Mouse (Mus musculus) splenic B cell, adult 2 months (primary cell): ENCODE measurements at regions not wholly inside any gene's neighbourhood (a gene's known extent, or its start where the extent isn't known, plus 50 kb on each side); places are given as distances from the start of the nearest gene placed in this dataset.

Experiments used
- DNase-seq: peaks from one replicate; pipeline ENCODE4 v3.0.0-alpha.2; 2011; ENCODE audit warnings: low read depth, low spot score
- H3K27me3 ChIP-seq: 2 replicates; pipeline ENCODE4 v1.6.1; 2012; ENCODE audit warnings: mild to moderate bottlenecking, low read length, moderate library complexity, mixed read lengths; ENCODE audit not compliant: control insufficient read depth, poor library complexity, insufficient read depth, severe bottlenecking
- H3K36me3 ChIP-seq: 2 replicates; pipeline ENCODE4 v1.6.1; 2012; ENCODE audit warnings: mild to moderate bottlenecking, low read length, moderate library complexity, mixed read lengths; ENCODE audit not compliant: control insufficient read depth, poor library complexity, insufficient read depth, severe bottlenecking

- Histone ChIP-seq H3K36me3 (no peaks in the 10 kb centered on the region), H3K27me3 (no peaks in the 10 kb centered on the region)
- DNase-seq, result no peak
Observed at GRCm38 (mm10) chr10:117513925-117514546, 115.3 kb upstream of the Cpm start.

- DNase-seq, result no peak
- no peaks in the 10 kb centered on the region for H3K36me3 ChIP-seq
- H3K27me3 ChIP-seq, result no peaks in the 10 kb centered on the region
Observed at GRCm38 (mm10) chr10:117512424-117513257, 116.7 kb upstream of the Cpm start.

- H3K27me3 ChIP-seq, result no peaks in the 10 kb centered on the region
- H3K36me3 ChIP-seq, result no peaks in the 10 kb centered on the region
- DNase-seq, result no peak
Observed at GRCm38 (mm10) chr10:117511483-117512406, 117.6 kb upstream of the Cpm start.

GRCm38 (mm10) chr10:117510529-117511482 lies 118.5 kb upstream of the Cpm start:
- no peaks in the 10 kb centered on the region for H3K27me3 ChIP-seq
- H3K36me3 ChIP-seq, result no peaks in the 10 kb centered on the region

GRCm38 (mm10) chr10:117510224-117510486 lies 119.1 kb upstream of the Cpm start:
- no peak for DNase-seq
- Histone ChIP-seq H3K27me3 (no peaks in the 10 kb centered on the region), H3K36me3 (no peaks in the 10 kb centered on the region)

More at GRCm38 (mm10) chr10:117510529-117511482, 118.5 kb upstream of the Cpm start:
- DNase-seq, result no peak

GRCm38 (mm10) chr10:117509431-117510223 lies 119.7 kb upstream of the Cpm start:
- DNase-seq, result no peak
- Histone ChIP-seq H3K36me3 (no peaks in the 10 kb centered on the region), H3K27me3 (no peaks in the 10 kb centered on the region)

- Histone ChIP-seq H3K27me3 (no peaks in the 10 kb centered on the region), H3K36me3 (no peaks in the 10 kb centered on the region)
- DNase-seq, result no peak
Observed at GRCm38 (mm10) chr10:117506252-117506992, 122.9 kb upstream of the Cpm start.

GRCm38 (mm10) chr10:117505529-117505928 lies 123.8 kb upstream of the Cpm start:
- Histone ChIP-seq H3K27me3 (no peaks in the 10 kb centered on the region), H3K36me3 (no peaks in the 10 kb centered on the region)
- no peak for DNase-seq

GRCm38 (mm10) chr10:117505057-117505456 lies 124.2 kb upstream of the Cpm start:
- no peak for DNase-seq
- no peaks in the 10 kb centered on the region for H3K36me3 ChIP-seq
- H3K27me3 ChIP-seq, result no peaks in the 10 kb centered on the region

- H3K36me3 ChIP-seq, result no peaks in the 10 kb centered on the region
- no peaks in the 10 kb centered on the region for H3K27me3 ChIP-seq
- no peak for DNase-seq
Observed at GRCm38 (mm10) chr10:117504267-117504902, 124.6 kb upstream of the Cpsf6 start.

- H3K36me3 ChIP-seq, result no peaks in the 10 kb centered on the region
- no peaks in the 10 kb centered on the region for H3K27me3 ChIP-seq
- DNase-seq, result no peak
Observed at GRCm38 (mm10) chr10:117503222-117504184, 123.7 kb upstream of the Cpsf6 start.

- no peak for DNase-seq
- Histone ChIP-seq H3K27me3 (no peaks in the 10 kb centered on the region), H3K36me3 (no peaks in the 10 kb centered on the region)
Observed at GRCm38 (mm10) chr10:117502731-117503130, 122.9 kb upstream of the Cpsf6 start.
